Mouse (Mus musculus): ENCODE data around the gene Sppl2b. TPM values are rescaled to one million over a fixed set of nuclear protein-coding genes. Genes with fewer than 3 reads are reported as not detected.

Sppl2b gene
- polyA plus RNA-seq, 1 experiment: 33.4 TPM

DNA sequence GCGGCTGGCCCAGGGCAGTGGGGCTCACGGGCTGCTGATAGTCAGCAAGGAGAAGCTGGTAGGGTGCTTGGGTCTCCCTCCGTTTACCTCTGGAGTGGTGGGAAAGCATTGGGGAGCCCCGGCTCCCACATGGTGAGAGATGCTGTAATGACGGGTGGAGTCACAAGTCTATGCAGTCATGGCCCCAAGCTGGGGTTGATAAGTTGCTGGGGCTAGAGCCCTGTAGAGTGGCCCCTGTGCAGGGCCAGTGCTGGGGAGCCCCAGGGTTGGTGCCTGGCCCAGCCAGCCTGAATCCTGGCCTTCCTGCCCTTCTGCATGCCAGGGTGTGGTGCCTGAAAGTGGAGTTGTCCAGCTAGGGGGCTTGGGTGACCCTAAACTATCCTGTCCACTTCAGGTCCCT is 7.2 kb downstream of the Sppl2b start:
- Histone ChIP-seq H3K27me3 (replicated peaks) (no peaks in the 10 kb centered on the region), H3K4me1 (peaks cover 31% of the 10 kb centered on the region), H3K36me3 (replicated peaks; ENCODE audit: low read length) (peaks cover 80% of the 10 kb centered on the region), H3K9me3 (no peaks in the 10 kb centered on the region), H3K4me3 (replicated peaks) (no peak overlapping the region)
- TF ChIP-seq GATA1 (IDR thresholded peaks at IDR 0.05; ENCODE audit: borderline replicate concordance, low read length) (no peak), FLI1 (IDR thresholded peaks at IDR 0.05; ENCODE audit: low read length) (no peak)

DNA sequence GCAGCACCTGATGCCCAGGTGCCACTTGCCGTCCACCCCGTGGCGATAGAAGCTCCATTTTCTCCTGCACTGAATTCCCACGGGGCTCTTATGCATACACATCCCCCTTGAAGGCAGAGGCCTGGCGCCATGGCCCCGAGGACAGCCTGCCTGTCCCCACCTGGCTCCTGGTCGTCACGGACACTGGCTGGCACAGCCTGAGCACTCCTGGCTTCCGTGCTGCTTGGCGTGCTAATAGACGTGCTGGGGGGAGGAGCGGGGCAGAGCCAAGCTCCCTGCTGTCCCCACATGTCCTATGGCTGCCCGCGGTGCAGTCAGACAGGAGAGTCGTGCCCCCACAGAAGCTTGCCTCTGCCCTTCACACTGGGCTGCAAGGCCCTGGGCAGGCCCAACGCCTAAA is 9.4 kb downstream of the Sppl2b start:
- H3K36me3 ChIP-seq (replicated peaks; ENCODE audit: low read length): peaks cover 89% of the 10 kb centered on the region
- no peaks in the 10 kb centered on the region for H3K27me3 ChIP-seq (replicated peaks)
- TF ChIP-seq FLI1 (IDR thresholded peaks at IDR 0.05; ENCODE audit: low read length): no peak
- H3K4me3 ChIP-seq (replicated peaks): no peak overlapping the region
- no peaks in the 10 kb centered on the region for H3K9me3 ChIP-seq
- H3K4me1 ChIP-seq: peaks cover 12% of the 10 kb centered on the region

DNA sequence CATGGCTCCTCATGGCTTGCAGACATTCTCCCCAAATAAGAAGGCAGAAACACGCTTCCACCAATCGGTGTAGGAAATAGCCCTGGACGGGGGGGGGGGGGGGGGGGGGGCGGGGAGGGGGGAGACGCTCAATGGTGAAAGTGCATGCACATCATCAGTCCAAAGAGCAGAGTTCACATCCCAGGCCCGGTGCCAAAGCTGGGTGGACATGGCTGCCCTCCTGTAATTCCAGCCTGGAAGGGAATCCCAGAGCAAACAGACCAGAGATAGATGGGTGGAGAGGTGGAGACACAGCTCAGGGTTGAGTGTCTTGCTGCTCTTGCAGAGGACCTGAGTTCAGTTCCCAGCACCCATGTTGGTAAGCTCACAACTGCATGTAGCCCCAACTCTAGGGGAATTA is 15.9 kb downstream of the Sppl2b start:
- Histone ChIP-seq H3K27me3 (replicated peaks) (peaks cover 33% of the 10 kb centered on the region), H3K4me1 (peaks cover 18% of the 10 kb centered on the region), H3K4me3 (replicated peaks) (no peak overlapping the region), H3K9me3 (no peaks in the 10 kb centered on the region), H3K36me3 (replicated peaks; ENCODE audit: low read length) (peaks cover 29% of the 10 kb centered on the region)
- TF ChIP-seq GATA1 (IDR thresholded peaks at IDR 0.05; ENCODE audit: borderline replicate concordance, low read length) (no peak), FLI1 (IDR thresholded peaks at IDR 0.05; ENCODE audit: low read length) (no peak)

DNA sequence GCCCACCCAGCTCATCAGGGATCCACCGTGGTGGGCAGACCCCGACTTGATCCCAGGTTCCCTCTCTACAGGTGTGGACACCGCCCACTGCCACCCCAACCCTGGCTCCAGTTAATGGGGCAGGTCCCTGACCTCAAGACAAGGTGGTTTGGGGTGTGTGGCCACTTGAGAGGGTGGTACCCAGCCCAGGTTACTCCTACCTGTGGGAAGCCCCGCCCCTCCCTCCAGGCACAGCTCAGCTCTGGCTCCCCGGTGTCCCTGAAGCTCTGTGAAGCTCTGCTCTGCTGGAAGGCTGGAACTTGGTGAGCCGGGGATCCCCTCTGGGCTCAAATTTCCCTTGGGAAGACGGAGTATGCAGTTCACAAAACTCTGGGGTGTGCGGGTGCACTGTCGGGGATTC is 16.5 kb downstream of the Sppl2b start, which contains the start of gene Tmprss9:
Gene Tmprss9 (plus strand): TSS at position 268 of the 400 bp plus-strand sequence.
- no peak for TF ChIP-seq FLI1 (IDR thresholded peaks at IDR 0.05; ENCODE audit: low read length)
- TF ChIP-seq GATA1 (IDR thresholded peaks at IDR 0.05; ENCODE audit: borderline replicate concordance, low read length): no peak

DNA sequence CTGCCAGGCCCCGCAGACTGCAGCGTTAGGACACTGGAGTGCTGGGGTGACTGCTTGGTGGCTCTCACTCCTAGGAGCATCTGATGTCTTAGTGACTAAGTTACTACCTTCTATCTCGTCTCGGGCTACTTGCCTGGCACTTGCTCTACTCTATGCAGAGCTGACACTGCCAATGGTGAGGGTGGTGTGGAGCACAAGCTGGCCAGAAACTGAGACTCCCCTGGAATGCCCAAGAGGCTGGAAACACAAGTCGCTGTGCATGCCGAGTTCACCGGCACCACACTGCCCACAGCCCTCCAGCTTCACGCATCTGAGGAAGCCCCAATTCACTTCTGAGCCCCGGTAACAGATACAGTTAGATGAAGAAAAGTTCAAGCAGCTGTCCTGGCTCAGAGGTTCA is 19.0 kb downstream of the Sppl2b start:
- TF ChIP-seq GATA1 (IDR thresholded peaks at IDR 0.05; ENCODE audit: borderline replicate concordance, low read length) (no peak), FLI1 (IDR thresholded peaks at IDR 0.05; ENCODE audit: low read length) (no peak)
- Histone ChIP-seq H3K9me3 (no peaks in the 10 kb centered on the region), H3K4me1 (peaks cover 44% of the 10 kb centered on the region), H3K4me3 (replicated peaks) (no peak overlapping the region), H3K27me3 (replicated peaks) (peaks cover 33% of the 10 kb centered on the region), H3K36me3 (replicated peaks; ENCODE audit: low read length) (no peaks in the 10 kb centered on the region)

More for the DNA sequence above, 16.5 kb downstream of the Sppl2b start, which contains the start of gene Tmprss9:
- Histone ChIP-seq H3K4me3 (replicated peaks) (peak within 1 kb of the TSS; percentile 42), H3K4me1 (peaks cover 23% of the 10 kb centered on the region), H3K9me3 (no peaks in the 10 kb centered on the region), H3K36me3 (replicated peaks; ENCODE audit: low read length) (peaks cover 23% of the 10 kb centered on the region), H3K27me3 (replicated peaks) (peaks cover 33% of the 10 kb centered on the region)

DNA sequence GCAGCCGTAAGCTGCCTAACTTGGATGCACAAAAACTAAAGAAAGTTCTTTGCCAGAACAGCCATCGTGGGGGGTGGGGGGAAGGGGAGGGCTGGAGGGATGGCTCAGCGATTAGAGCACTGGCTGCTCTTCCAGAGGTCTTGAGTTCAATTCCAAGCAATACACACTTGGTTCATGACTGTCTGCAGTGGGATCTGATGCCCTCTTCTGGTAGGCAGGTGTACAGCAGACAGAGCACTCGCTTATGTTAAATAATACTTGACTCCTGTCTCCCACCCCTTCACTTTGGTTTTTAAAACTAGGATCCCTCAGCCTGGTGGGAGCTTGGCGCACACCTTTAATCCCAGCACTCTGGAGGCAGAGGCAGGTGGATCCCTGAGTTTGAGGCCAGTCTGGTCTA is 21.0 kb downstream of the Sppl2b start:
- H3K4me1 ChIP-seq: peaks cover 63% of the 10 kb centered on the region
- H3K4me3 ChIP-seq (replicated peaks): no peak overlapping the region
- H3K36me3 ChIP-seq (replicated peaks; ENCODE audit: low read length): no peaks in the 10 kb centered on the region
- TF ChIP-seq GATA1 (IDR thresholded peaks at IDR 0.05; ENCODE audit: borderline replicate concordance, low read length): no peak
- TF ChIP-seq FLI1 (IDR thresholded peaks at IDR 0.05; ENCODE audit: low read length): no peak
- peaks cover 28% of the 10 kb centered on the region for H3K27me3 ChIP-seq (replicated peaks)
- no peaks in the 10 kb centered on the region for H3K9me3 ChIP-seq

DNA sequence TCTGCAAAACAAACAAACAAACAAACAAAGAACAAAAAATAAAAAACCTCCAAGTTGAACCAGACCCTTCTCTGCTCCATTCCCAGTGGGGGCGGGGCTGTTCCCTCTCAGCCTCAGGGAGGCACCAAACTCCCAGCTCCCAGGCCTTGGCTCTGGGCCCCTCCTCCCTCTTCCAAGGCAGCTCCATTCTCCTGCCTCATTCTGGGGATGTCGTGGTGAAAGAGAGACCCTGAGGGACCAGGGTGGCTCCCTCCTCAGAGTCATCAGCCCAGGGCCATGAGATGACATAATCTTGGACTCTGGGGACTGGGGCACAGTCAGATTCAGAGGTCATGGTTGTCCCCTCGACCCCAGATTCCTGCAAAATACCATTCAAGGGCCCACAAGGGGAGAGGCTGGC is 21.5 kb downstream of the Sppl2b start:
- Histone ChIP-seq H3K27me3 (replicated peaks) (peaks cover 24% of the 10 kb centered on the region), H3K4me3 (replicated peaks) (no peak overlapping the region), H3K9me3 (no peaks in the 10 kb centered on the region), H3K36me3 (replicated peaks; ENCODE audit: low read length) (no peaks in the 10 kb centered on the region), H3K4me1 (peaks cover 63% of the 10 kb centered on the region)
- no peak for TF ChIP-seq FLI1 (IDR thresholded peaks at IDR 0.05; ENCODE audit: low read length)
- TF ChIP-seq GATA1 (IDR thresholded peaks at IDR 0.05; ENCODE audit: borderline replicate concordance, low read length): no peak

DNA sequence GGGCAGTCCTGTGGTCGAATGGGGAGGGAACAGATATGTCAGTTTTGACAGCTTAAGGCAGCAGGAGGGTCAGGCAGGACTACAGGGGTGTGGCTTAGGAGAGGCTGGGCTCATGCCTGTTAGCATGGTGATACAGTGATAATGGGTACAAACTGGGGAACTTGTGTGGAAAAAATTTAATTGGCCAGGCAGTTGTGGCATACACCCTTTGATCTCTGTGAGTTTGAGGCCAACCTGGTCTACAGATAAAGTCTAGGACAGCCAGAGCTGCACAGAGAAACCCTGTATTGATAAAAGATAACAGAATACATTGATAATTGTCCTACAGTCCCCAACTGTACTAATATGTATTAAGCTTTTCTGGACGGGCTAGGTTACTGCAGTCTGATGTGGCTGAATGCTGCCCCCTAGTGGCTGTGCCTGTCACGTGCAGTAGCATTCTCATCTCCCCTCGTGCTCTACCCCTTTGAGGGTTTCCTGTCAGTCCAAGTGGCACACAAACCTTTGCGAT is 25.1 kb downstream of the Sppl2b start:
- TF ChIP-seq FLI1 (IDR thresholded peaks at IDR 0.05; ENCODE audit: low read length) (no peak), GATA1 (IDR thresholded peaks at IDR 0.05; ENCODE audit: borderline replicate concordance, low read length) (no peak)

DNA sequence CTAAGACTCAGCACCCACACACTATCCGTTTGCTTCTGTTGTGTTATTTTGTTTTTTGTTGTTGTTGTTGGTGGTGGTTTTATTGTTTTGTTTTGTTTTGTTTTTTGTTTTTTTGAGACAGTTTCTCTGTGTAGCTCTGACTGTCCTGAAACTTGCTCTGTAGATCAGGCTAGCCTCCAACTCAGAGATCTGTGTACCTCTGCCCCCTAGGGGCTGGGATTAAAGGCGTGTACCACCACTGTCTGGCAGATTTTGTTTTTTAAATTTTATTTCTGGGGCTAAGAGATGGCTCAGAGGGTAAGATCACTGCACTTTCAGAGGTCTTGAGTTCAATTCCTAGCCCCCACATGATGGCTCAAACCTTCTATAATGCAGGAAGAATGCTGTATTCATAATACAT is 25.8 kb downstream of the Sppl2b start:
- no peak for TF ChIP-seq FLI1 (IDR thresholded peaks at IDR 0.05; ENCODE audit: low read length)
- TF ChIP-seq GATA1 (IDR thresholded peaks at IDR 0.05; ENCODE audit: borderline replicate concordance, low read length): no peak
- Histone ChIP-seq H3K27me3 (replicated peaks) (peaks cover 25% of the 10 kb centered on the region), H3K4me1 (peaks cover 46% of the 10 kb centered on the region), H3K4me3 (replicated peaks) (no peak overlapping the region), H3K36me3 (replicated peaks; ENCODE audit: low read length) (no peaks in the 10 kb centered on the region), H3K9me3 (no peaks in the 10 kb centered on the region)

More for the DNA sequence above, 25.1 kb downstream of the Sppl2b start:
- Histone ChIP-seq H3K4me3 (replicated peaks) (peak overlapping the region; percentile 34), H3K4me1 (peaks cover 53% of the 10 kb centered on the region), H3K9me3 (no peaks in the 10 kb centered on the region), H3K36me3 (replicated peaks; ENCODE audit: low read length) (no peaks in the 10 kb centered on the region), H3K27me3 (replicated peaks) (peaks cover 19% of the 10 kb centered on the region)

DNA sequence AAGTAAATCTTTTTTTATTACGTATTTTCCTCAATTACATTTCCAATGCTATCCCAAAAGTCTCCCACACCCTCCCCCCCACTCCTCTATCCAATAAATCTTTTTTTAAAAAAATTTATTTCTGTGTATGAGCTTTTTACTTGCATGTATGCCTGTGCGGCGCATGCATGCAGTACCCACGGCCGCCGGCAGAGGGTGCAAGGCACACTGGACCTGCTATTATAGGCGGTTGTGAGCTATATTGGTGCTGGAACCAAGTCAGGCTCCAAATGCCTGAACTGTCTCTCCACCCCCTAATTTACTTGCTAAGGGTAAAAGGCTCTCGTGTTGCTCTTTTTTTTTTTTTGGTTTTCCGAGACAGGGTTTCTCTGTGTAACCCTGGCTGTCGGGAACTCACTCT is 26.2 kb downstream of the Sppl2b start:
- no peak for TF ChIP-seq GATA1 (IDR thresholded peaks at IDR 0.05; ENCODE audit: borderline replicate concordance, low read length)
- no peak for TF ChIP-seq FLI1 (IDR thresholded peaks at IDR 0.05; ENCODE audit: low read length)
- H3K27me3 ChIP-seq (replicated peaks): peaks cover 27% of the 10 kb centered on the region
- peaks cover 43% of the 10 kb centered on the region for H3K4me1 ChIP-seq
- H3K4me3 ChIP-seq (replicated peaks): no peak overlapping the region
- H3K36me3 ChIP-seq (replicated peaks; ENCODE audit: low read length): no peaks in the 10 kb centered on the region
- H3K9me3 ChIP-seq: no peaks in the 10 kb centered on the region

DNA sequence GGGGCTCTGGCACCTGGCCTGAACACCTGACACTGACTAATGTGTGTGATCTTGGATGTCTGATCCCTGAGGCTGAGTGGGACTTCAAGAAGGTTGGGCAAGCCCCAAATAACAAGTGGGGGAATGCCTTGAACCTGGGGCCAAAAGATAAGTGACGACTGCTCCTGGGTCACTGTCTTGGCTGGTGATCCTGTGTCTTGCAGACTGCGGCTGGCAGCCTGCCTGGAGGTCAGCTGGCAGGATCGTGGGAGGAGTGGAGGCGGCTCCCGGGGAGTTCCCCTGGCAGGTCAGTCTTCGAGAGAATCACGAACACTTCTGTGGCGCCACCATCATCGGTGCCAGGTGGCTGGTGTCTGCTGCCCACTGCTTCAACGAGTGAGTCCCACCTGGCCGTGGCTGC is 32.1 kb downstream of the Sppl2b start:
- Histone ChIP-seq H3K36me3 (replicated peaks; ENCODE audit: low read length) (no peaks in the 10 kb centered on the region), H3K4me1 (peaks cover 10% of the 10 kb centered on the region), H3K9me3 (peaks cover 6% of the 10 kb centered on the region), H3K4me3 (replicated peaks) (no peak overlapping the region), H3K27me3 (replicated peaks) (peaks cover 68% of the 10 kb centered on the region)
- TF ChIP-seq FLI1 (IDR thresholded peaks at IDR 0.05; ENCODE audit: low read length): no peak
- no peak for TF ChIP-seq GATA1 (IDR thresholded peaks at IDR 0.05; ENCODE audit: borderline replicate concordance, low read length)
